Mouse (Mus musculus) right cerebral cortex, postnatal 14 days (tissue): ENCODE measurements around the gene Pou5f1.
"Not testable (repeated sequence)": the region's sequence is repeated elsewhere in the genome, so short reads cannot be mapped to it uniquely, and the experiment has no call there.

Experiments used
- DNase-seq: peaks from one replicate; pipeline ENCODE4 v3.0.0; 2022

Gene Pou5f1

DNA sequence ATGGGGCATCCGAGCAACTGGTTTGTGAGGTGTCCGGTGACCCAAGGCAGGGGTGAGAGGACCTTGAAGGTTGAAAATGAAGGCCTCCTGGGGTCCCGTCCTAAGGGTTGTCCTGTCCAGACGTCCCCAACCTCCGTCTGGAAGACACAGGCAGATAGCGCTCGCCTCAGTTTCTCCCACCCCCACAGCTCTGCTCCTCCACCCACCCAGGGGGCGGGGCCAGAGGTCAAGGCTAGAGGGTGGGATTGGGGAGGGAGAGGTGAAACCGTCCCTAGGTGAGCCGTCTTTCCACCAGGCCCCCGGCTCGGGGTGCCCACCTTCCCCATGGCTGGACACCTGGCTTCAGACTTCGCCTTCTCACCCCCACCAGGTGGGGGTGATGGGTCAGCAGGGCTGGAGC lies at the start of gene Pou5f1:
TSS of gene Pou5f1 (plus strand) at position 243 of the 400 bp plus-strand sequence.
- no peak for DNase-seq

DNA sequence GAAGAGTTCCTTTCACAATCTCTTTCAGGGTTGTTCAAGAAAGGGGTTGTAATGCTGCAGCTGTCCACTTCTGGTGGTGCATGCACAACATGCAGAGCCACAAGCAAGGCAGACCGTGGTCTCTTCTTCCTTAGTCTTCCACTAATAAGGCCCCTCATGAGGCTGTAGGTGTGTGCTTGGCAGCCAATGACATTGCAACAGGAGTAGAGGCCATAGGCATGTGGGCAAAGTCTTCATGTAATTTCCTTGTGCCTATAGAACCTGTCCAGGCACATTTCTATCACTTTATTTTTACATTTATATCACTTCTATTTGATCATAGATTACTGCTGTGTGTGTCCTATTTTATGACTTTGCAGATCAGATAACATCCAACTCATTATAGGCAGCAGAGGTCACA lies 47.6 kb upstream of the Pou5f1 start:
- not testable (repeated sequence) for DNase-seq

GRCm38 (mm10) chr17:35460513-35461341 lies 45.1 kb upstream of the Pou5f1 start:
- DNase-seq: not testable (repeated sequence)

DNA sequence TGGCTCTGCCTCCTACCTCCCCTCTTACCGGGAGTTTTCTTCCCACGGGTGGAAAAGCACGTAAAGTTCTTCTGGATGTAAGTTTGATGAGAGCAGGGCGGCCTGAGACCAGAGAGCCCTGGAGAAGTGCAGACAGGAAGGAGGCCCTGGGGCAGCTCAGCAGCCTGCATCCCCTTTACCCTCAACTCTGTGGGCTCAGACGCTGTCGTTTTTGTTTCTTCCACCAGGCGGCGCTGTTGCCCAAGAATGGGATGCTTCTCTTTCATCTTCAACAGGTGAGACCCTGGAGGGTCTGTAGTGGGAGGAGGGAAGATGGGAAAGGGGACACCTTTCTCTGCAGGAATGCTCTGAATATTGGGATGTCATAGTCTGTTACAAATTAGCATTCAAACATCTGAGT lies 40.2 kb upstream of the Pou5f1 start:
- DNase-seq: not testable (repeated sequence)

DNA sequence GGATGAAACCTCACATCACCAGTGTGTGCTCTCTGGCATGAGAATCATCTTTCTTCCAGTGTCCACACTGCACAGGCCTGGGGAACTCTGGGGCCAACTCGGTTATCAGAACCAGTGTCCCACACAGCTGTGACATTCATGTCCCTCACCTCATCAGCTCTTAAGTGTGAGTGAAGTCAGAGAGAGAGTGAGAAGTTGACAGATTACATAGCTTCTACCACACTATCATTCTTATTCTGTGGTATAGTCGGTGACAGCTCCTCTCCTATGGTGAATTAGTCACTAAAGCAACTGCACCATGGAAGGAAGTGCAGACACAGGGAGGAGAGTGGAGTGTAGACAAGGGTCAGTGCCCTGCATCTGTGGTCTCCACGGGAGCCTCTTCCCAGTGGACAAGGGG lies 36.9 kb upstream of the Pou5f1 start:
- not testable (repeated sequence) for DNase-seq

GRCm38 (mm10) chr17:35469842-35470751 lies 35.7 kb upstream of the Pou5f1 start, which contains the start of gene H2-Q10:
Gene H2-Q10, plus strand, starts transcription at chr17:35470089.
- DNase-seq: no peak

DNA sequence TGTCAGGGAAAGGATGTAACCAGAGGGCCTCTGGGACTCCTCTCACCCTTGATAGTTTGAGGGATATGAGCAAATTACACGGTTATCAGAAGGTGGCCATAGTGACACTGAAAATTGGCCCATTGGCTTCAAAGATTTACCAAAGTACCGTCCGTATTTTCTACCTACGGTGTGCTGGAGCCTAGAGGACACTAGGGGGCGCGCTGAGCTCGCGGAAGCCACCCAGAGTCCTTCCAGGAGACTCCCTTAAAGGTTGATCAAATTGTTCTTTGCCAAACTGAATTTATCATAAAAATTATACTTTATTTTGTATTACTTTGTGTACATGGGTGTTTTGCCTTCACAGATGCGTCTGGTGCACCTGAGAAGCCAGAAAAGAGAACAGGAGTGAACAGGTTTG lies 21.8 kb upstream of the Pou5f1 start:
- peak; percentile 63 for DNase-seq

DNA sequence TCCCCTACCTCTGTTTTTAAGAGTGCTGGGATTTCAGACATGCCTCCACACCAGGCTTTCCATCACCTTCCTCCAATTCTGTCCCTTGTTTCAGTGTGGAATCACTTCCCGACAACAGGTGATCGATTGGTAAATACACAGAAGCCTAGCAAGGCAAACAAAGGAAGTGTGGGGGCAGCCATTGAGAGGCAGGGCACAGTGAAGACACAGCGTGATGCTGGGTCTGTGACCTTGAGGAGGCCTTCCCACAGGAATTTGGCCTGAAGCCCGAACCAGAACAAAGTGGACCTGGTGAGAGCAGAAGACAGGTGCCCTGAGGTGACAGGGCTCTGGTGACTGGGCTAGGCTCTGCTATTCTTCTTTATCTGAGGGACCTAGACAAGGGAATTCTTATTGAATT lies 20.1 kb upstream of the Pou5f1 start:
- DNase-seq: no peak

DNA sequence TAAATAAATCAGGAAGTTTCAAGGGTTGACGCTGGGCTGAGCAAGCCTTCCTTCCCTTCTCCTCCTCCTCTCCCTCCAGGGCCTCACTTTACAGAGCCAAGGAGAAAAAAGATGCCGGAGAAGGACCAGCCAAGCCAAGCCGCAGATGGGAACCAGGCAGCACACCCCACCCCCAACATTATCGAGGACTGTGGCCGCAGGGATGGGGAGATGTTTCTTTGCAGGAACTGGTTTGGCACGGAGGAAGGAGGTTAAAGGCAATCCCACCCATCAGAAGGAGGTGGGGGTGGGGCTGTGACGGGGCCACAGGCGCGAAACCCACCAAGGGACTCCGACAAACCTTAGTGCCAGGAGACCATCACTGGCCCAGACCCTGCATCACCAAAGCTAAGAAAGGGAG lies 19.1 kb upstream of the Pou5f1 start:
- DNase-seq: no peak

DNA sequence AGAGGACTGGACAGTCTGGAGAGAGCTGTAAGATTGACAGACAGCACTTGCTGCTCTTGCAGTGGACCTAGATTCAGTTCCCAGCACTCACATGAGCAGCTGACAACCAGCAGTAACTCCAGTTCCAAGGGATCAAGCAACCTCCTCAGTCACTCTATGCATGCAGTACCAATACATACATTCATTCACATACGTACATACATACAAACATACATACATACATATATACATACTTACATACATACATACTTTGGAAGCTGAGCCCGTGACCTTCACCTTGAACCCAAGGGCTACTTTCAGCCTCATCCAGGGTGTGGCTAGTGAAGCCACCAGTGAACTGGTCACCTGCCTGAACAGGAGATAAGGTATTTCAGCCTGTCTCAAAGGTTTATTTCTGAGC lies 17.8 kb upstream of the Pou5f1 start:
- DNase-seq: no peak

- DNase-seq: no peak
Observed at GRCm38 (mm10) chr17:35490320-35490719, 15.5 kb upstream of the Pou5f1 start.

DNA sequence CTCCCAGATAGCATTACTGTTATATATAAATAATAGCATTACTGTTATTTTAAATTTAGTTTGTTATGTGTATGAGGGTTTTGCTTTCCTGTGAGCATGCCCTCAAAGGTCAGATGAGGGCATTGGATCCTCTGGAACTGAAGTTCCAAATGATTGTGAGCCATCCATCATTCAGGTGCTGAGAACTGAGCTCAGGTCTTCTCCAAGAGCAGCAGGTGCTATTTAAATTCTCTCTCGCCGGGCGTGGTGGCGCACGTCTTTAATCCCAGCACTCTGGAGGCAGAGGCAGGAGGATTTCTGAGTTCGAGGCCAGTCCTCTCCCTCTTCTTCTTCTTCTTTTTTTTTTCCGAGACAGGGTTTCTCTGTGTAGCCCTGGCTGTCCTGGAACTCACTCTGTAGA lies 8.7 kb upstream of the Pou5f1 start:
- DNase-seq: no peak

DNA sequence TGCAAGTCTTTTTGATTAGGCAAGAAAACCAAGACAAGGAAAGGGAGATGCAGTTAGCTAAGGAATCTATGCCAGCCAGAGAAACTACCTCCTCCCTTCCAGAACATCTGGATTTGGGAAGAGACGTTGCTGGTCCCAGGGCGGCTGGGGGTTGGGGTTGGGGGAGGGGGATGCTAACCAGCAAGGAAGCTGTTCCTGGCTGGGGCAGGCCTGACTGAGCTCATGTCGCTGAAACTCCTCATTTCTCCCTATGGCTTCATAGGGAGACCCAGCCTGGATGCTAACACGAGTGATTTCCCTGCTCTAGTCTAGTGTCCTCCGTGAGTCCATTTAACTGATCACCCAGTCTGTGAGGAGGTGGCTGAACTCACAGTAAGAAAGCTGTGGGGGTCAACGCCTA lies 3.6 kb upstream of the Pou5f1 start:
- no peak for DNase-seq

GRCm38 (mm10) chr17:35502762-35503161 lies 3.1 kb upstream of the Pou5f1 start:
- DNase-seq: no peak

DNA sequence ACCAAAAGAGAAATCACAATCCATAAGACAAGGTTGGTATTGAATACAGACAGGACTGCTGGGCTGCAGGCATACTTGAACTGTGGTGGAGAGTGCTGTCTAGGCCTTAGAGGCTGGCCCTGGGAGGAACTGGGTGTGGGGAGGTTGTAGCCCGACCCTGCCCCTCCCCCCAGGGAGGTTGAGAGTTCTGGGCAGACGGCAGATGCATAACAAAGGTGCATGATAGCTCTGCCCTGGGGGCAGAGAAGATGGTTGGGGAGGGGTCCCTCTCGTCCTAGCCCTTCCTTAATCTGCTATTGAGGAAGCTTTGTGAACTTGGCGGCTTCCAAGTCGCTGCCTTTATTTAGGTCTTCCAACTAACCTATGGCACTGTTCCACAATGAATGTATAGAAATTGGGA lies 2.0 kb upstream of the Pou5f1 start:
- DNase-seq: no peak

DNA sequence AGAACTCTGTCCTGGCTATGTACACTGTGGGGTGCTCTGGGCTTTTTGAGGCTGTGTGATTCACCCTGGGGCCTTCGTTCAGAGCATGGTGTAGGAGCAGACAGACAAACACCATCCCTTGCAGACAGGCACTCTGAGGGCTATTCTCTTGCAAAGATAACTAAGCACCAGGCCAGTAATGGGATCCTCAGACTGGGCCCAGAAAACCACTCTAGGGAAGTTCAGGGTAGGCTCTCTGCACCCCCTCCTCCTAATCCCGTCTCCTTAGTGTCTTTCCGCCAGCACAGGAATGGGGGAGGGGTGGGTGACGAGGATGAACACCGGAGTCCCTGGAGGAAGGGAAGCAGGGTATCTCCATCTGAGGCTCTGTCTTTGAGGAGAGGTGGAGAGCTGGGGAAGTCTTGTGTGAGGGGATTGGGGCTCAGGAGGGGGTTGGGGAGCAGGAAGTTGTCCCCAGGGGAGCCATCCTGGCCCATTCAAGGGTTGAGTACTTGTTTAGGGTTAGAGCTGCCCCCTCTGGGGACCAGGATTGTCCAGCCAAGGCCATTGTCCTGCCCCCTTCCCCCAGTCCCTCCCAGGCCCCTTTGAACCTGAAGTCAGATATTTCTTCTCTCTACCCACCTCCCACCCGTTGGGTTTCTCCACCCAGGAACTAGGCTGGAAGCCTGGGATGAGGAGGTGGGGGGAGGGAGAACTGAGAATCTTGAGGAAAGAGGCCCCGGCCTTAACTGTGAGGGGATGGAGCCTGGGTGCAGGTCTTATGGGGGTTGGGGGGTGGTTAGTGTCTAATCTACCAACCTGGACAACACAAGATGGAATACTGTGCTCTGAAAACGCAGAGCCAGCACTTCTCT lies 963 bp upstream of the Pou5f1 start:
- DNase-seq: no peak

GRCm38 (mm10) chr17:35506881-35507280 lies 1.1 kb downstream of the Pou5f1 start:
- DNase-seq: no peak

- no peak for DNase-seq
Observed at GRCm38 (mm10) chr17:35507556-35508260, 1.9 kb downstream of the Pou5f1 start.

DNA sequence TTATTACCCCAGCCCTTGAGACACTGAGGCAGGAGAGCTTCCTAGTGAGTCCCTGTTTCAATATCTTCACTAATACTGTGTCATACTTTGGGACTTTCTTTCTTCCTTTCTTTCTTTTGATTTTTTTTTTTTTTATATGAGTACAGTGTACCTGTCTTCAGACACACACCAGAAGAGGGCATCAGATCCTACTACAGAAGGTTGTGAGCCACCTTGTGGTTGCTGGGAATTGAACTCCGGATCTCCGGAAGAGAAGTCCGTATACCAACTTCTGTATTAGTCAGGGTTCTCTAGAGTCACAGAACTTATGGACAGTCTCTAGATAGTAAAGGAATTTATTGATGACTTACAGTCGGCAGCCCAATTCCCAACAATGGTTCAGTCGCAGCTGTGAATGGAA lies 2.5 kb downstream of the Pou5f1 start:
- not testable (repeated sequence) for DNase-seq

DNA sequence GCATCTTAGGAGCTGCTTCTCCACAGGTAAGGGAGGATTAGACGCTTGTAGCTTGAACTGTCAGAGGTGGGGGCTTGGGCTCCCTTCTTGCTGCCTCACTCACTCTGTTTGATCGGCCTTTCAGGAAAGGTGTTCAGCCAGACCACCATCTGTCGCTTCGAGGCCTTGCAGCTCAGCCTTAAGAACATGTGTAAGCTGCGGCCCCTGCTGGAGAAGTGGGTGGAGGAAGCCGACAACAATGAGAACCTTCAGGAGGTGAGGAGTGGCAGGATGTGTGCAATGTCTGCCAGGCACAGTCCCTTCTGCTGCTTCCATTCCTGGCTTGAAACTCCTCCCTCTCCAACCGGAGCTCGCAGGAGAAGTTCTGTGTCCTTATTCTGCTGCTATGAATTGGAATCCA lies 3.5 kb downstream of the Pou5f1 start:
- no peak for DNase-seq

DNA sequence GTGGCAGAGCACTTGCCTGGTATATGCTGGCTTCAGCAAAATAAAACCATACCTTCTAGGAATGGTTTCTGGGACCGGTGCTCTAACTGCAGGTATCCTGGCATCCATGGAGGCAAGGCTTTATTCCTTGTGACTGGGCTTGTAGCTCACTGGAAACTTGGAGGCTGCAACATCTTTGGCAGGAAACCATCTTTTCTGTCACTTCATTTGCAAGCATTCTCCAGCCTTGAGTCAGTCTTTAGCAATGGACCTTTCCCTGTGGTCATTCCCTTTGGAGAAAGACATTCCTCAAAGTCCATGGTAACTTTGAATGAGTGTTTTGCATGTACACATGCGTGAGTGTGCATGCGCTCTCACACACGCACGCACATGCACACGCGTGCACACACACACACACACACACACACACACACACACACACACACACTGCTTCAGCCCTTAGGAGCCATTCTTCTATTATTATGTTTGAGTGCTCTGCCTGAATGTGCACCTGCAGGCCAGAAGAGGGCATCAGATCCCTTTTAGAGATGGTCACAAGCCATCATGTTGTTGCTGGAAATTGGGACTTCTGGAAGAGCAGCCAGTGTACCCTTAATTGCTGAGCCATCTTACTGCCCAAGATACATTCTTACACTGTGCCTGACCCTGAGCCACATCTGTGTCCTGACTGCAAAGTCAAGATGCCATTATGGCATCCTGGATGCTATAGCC lies 7.3 kb downstream of the Pou5f1 start:
- DNase-seq: no peak

- peak; percentile 74 for DNase-seq
Observed at GRCm38 (mm10) chr17:35513886-35514285, 8.1 kb downstream of the Pou5f1 start.
